Mouse (Mus musculus): ENCODE data around the gene Zfp451.
"Not testable (repeated sequence)": the region's sequence is repeated elsewhere in the genome, so short reads cannot be mapped to it uniquely, and the experiment has no call there.

The Zfp451 gene

DNA sequence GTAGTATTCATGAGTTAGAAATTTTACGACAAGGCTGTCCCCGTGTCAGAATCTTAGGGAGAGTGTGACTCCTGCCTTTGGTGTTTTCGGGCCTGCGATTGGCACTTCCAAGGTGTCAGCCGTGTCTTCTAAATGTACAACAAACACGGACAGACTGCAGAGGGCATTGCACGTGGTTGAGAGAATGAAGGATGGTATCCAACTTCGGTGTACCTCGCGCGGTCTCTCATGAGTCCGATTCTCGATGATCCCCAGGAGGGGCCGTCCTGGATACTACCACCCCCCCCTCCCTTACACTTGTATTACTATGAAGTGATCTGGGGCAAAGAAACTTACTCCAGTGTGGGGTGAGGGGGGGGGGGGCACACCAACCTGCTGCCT, 57.4 kb downstream of the Zfp451 start:
- peak in 1 of 2 experiments; percentile 21 for DNase-seq

DNA sequence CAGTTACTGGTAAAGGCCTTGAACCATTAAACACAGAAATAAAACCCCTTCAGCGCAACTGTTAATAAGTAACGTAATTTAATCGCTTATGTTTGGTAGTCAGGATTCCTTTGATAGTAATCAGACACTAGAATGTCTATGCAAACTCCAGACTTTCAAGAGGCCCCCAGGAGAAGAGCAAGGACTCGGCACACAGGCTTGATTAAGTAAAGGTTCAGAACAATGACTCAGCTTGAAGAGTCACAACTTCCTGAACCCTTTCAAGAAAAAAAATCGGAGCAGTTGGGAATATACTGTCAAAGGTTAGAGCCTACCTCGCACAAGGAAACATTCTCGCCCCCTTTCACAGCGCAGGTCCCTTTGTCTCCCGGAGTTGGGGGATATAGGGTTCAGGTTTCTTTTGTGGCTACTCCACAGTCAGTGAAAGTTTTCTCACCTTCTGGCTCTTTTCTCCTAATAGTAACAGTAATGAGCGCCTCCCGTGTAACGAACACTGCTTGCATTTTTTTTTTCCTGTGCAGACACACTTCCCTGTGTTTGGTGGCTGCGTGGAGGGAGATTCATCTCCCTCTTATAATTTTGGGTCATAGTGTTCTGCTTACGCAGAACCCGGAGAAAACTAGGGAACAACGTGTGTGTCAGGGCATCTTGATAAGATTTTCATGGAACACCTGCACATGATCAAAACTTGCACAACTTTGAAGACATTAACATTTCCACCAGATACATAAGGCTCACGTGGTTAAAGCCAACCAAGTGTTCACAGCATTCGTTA, 58.0 kb downstream of the Zfp451 start:
- DNase-seq: no peak

DNA sequence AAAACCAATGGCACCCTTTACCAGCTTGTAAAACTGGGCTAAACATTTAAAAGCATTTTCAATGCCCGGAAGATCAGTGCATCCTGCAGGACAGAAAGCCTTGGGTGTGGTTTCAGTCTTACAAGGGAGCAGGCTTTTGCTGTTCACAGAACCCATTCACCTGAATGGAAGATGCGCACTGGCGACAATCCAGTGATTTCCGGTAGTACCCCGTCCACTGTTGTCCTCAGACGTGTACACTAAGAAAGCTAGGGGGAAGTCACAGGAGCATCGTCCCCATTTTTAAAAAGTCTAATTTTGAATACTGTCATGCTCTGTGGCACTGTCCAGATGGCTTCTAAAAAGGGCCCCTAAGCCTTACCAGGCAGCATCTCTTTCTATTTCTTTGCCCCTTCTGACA, 58.6 kb downstream of the Zfp451 start:
- no peak for DNase-seq

DNA sequence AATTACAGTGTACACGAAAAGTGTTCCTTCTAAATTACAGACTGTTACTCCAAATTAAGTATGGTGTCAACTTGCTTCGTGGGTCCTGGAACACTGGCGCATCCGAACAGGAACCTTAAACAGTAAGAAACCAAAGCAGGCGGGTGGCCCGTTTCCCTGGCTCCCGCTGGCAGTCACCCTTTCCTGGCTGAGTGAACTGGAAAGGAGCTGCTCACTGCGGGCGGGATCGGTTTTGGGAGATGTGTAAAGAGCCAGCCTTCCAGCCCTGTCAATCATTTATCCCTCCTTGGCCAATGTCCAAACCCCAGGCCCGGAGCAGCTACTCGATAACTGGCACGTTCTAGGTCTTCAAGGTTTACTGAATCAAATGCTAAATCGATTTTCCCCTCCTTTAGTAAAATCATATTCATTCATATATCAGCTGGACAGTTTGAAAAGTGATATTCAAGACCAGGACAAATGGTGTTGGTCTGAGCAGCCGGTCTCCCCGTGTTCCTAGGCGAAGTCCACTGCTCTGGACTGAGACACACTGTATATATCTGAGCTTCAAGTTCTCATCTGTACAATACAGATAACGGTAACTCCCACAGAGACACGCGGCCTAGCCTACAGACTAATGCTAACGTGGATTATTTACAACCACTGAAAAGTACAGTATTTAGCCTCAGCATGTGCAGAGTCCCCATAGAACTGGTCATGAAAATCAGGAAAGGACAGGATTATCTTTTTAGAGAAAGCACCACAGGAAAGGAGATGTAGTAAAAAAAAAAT, 59.2 kb downstream of the Zfp451 start:
- peak; percentile 83 to 89 for DNase-seq

DNA sequence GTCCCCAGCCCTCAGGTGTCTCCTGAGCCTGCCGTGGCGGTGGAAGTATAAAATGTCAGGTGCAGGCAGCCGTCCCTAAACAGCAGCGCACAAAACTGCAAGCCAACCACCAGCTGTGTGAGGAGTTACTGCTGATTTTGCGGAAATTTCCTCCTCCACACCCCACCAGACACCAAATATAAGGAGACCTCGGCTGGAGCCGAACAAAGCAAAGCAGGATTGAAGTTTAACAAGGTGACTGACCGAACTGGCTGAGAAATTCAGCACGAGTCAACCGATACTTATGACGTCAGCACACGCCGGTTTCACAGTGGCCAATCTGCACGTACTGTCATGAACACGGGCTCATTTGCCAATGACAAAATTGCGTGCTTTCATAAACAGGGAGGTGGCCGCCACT, 60.3 kb downstream of the Zfp451 start:
- DNase-seq: peak; percentile 46 to 77

DNA sequence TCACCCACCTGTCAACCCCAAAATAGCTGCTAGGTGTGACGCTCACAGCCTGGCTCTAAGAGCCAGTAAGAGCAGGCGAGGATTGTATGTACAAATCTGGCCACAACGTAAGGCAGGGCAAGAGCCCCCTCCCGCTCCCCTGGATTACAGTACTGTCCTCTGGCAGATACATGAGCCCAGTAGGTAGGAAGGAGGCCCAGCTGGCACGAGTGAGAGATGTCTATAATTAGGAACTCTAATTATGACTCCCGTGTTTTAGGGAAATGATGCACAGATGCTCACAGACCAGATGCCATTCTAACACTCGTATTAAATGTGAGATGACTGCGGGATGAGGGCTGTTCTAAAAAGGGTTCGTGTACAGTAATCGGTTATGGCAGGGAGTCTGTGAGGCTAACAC, 63.1 kb downstream of the Zfp451 start:
- no peak for DNase-seq

DNA sequence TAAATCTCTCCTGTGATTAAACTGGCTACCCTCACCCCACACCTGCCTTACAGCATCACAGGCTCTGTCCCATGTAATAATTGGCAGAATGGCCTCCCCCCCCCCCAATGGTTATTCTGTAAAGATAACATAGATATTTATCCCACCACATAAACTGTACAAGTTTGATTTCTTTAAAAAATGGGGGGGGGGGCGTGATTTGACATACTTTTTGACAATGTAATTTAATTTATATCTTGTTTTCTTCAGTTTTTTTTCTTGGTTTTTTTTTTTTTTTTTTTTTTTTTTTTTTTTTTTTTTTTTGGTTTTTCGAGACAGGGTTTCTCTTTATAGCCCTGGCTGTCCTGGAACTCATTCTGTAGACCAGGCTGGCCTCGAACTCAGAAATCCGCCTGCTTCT, 64.7 kb downstream of the Zfp451 start:
- DNase-seq: not testable (repeated sequence)

DNA sequence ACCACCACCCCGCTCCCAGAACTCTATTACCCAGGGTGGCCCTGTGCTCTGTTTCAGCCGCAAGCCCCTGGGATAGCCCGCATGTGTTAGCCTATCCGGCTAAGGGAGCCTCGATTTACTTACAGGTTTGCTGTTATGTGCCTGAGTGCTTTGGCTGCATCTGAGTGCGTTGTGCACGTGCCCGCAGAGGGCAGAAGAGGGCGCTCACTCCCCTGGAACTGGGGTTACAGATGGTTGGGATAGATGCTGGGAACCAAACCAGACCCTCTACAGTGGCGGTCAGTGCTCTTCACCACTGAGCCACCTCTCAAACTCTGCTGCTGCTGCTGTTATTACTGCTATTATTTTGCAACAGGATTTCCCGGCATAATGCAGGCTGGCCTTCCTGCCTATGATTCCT, 65.3 kb downstream of the Zfp451 start:
- no peak for DNase-seq

DNA sequence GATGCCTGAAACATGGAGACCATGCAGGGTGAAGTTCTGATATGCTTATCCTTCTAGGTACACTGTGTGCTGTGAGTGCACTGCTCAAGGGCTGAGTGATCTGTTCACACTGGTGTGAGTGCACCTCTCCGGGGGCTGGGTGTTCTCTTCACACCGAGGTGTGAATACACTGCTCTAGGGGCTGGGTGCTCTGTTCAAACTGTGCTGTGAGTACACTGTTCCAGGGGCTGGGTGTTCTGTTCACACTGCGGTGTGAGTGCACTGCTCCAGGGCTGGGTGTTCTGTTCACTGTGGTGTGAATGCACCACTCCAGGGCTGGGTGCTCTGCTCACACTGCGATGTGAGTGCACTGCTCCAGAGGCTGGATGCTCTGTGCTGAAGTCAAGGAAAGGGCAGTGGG, 68.5 kb downstream of the Zfp451 start:
- DNase-seq: no peak

DNA sequence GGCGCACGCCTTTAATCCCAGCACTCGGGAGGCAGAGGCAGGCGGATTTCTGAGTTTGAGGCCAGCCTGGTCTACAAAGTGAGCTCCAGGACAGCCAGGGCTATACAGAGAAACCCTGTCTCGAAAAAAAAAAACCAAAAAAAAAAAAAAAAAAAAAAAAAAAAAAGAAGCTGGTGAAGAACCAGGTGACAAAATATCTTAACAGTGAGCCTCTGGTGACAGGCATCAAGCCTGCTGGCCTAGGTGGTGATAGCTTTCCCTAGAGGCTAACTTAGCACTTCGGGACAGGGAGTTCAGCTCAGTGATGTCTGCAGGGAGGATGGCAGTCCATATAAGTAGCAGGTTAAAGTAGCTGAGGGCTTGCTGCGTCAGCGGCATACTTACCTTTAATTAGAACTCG, 69.6 kb downstream of the Zfp451 start:
- DNase-seq: not testable (repeated sequence)

DNA sequence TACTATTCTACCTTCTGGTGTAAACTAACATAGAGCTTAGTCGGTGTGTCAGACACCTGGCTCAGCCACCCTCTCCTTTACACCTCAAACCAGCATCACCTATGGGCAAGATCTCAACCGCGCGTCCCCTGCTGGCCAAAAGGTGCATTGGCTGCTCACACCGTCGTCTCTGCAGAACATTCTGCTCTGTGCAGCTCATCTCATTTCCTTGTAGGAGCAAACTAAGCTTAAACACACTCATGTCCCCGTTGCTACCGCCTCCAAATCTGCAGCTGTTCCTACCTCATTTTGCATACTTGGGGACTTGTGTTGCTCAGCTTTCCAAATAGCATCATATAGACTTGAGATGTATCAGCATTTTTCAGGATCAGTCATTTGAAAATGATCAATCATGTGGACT, 71.5 kb downstream of the Zfp451 start:
- peak; percentile 42 to 49 for DNase-seq

DNA sequence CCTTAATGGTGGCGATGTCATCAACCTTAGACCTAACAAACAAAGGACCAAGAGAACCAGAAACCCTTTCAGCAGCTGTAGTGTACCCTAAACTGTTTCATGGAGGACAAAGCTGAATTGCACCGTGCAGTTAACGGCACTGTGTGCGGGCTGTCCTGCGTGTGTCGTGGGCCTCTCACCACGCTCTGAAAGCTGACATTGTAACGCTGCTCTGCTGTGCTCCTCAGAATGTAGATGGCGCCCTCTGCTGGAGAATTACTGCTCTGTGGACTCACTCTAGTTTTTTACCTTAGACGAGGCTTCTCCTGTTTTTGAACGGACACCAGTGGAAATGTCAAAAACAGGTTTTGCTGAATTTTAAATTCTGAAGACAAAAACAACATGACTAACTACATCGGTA, 75.1 kb downstream of the Zfp451 start:
- DNase-seq: peak; percentile 79 to 95

DNA sequence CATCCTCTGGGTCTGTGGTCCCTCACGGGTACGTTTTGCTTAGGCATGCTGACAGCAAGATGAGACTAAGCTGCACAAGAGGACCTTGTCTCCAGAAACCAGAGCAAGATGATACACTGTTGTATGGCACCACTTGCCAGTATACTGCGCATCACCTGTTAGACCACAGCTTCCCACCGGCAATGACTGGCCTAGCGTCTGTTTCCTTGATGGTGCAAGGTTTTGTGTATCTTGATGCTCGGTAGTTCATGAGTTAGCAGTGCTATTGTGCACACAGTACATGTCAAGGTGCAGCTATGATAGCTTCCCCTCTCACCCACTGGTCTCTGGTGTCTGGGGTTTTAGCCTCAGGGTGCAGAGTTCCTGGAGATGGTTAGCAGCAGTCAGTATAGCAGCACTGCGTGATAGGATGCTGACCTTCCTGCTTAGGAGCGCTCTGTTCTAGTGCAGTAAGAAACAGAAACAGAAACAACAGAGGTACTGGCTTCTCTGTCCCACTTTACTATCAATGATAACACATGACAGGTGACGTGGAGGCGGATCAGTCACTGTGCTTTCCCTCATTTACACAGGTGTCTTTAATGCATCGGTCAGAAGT, 75.6 kb downstream of the Zfp451 start:
- no peak for DNase-seq

DNA sequence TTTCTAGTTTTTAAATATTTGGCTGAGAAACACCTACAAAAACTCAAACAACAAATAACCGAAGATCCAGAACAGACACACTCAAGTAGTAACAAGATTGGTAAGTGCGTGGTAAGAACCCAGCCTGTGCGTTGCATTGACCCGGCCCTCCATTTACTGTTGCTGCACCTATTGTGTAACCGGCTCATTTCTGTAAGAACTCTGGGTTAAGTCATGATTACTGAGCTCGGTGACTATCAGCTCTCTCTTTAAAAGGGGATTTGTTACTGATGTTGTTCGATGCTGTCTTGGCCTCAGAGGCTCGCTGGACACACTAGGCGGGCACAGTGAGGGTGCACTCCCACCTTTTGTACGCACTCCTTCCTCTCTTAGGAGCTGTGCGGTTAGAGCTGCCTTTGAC, 76.1 kb downstream of the Zfp451 start:
- DNase-seq: no peak

DNA sequence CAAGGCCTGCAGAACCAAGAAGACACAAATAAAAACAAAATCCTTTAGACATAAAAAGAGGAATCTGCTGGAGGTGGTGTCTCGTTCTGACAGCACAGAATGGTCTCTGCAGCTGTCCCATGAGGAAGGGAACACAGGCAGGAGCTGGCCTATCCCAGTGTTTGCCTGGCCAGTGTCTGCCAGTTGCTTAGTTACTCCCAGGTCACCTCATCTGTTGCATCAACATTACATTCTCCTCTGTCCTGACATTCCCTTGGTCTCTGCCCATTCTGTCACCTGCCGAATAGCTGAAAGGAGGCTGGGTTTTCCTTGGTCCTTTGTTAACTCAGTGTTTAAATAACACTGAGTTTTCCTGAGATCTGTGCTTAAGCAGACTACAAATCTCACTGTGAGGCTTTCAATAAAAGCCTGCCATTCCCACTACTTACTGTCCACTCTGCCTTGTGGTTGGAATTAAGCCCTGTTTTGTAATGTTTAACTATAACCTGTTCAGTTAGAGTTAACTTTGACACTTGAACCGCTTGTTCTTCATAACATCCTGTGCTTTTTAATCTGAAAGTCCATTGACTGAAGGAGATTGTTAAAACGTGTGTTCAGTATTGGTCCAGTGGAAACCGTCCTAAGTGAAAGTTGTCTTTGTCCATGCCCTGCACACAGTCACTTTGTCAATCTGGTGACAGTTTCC, 80.3 kb downstream of the Zfp451 start:
- peak; percentile 16 to 56 for DNase-seq

DNA sequence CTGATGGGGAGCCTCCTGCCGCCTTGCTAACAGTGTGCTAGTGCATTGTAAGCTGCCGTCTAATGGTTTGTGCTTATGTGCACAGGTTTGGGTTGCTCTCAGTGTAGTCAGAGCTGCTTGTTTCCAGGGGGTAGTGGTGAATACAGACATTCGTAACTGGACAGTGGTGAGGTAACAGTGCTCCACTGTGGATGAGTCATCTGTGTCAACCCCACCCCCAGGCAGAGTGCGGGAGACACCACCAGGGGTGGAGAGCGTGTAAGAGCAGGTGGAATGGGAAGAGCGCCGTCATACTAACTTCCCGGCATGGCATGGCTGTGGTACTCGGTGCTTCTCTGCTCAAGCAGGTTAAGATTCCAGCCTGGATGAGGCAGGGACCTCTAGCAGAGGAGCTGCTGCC, 81.4 kb downstream of the Zfp451 start:
- no peak for DNase-seq

DNA sequence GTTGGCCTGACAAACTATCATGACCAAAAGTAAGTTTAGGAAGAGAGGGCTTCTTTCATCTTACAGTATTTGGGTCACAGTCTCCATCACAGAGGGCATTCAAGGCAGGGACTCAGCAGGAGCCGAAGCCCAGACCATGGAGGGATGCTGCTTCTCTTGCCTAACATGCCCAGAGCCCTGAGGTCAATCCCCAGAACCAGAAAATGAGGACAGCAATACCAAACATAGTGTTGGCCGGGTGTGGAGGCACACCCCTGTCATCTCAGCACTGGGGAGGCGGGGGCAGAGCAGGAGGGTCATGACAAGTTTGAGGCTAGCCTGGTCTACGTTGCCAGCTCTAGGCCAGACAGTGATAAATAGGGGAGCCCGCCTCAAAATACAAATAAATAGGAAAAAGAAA, 89.3 kb downstream of the Zfp451 start:
- DNase-seq: no peak

DNA sequence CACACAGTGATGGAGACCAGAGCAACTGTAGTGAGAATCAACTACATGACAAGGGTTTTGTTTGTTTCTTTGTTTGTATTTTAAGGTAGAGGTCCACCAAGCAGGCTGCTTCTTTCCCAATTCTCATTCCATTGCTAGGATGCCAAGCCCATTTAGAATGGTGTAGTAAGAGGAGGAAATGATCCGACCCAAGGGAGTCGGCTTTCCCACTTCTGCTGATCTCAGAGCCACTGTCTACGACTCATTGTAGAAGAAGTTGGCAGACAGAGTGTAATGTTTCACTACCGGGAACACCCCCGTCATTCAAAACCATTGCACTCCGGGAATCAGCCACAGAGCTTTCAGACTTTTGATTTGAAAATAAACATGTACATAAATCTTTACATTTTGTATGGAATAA, 89.9 kb downstream of the Zfp451 start:
- no peak for DNase-seq

DNA sequence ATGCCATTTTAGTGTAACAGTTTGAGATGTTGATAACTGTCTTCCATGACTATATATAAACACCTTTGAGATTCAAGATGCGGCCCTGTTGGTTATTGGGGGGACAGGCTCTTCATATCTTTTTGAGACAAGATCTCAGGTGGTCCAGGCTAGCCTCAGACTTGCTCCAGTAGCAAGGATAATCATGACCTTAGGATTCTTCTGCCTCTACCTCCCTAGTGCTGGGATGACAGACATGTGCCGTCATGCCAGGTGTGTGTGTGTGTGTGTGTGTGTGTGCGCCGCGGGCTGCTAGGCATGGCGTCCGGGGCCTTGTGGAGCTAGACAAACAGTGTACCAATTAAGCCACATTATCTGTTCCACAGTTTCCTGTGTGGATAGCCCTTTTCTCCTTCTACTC, 93.4 kb downstream of the Zfp451 start:
- no peak for DNase-seq

DNA sequence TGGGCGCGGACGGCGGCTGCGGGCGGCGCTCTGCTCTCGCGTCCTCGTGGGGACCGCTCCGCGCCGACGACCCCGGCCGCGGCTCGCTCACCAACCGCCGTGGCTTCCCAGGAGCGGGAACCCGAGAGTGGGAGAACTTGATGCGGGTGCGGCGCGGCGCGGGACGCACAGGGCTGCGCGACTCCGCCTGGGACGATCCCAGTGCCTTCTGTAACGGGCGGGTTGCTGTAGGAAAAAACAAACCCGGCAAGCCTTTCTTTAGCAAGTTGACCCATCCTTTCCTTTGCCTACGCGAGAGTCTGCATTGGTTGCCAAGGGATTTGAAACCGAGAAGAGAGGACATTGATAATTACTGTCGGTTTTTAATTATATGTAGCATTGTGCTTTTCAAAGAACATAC, 94.2 kb downstream of the Zfp451 start:
- DNase-seq: no peak

DNA sequence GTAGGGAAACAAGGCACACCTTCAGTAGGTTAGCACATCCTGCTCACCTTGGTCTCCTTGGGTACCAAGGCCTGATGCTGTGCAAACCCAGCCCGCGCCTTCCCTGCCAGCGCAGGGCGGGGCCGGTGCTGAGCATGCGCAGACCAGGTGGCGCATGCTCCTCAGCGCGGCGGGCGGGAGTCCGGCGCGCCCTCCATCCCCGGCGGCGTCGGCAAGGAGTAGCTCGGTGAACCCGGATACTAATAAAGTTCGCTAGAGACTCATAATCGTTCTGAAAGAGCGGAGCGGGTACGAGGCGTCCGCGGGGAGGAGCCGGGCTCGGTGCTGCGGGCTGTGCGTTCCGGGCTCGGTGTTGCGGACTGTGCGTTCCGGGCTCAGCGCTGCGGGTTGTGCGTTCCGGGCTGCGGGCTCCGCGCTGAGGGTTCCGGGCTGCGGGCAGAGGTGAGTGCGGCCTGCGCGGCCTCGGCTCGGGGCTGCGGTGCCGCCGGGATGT, 94.6 kb downstream of the Zfp451 start, which contains the start of gene Rab23:
Gene Rab23 (plus strand): TSS at position 155 of the 493 bp plus-strand sequence.
- peak; percentile 78 to 90 for DNase-seq

DNA sequence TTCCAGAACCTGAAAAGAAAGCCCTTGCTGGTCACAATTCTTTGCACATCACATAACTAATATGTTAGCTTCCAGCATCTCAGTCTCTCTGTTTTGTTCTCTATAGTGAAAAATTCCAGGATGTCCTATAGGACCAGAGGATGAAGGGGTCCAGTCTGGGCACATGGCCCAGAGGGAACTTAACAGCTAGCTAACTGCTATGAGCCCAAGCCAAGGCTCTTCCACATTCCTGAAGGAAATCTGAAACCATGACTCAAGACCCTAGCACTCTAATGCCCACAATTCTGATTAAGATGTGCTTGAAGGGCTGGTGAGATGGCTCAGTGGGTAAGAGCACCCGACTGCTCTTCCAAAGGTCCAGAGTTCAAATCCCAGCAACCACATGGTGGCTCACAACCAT, 96.8 kb downstream of the Zfp451 start:
- DNase-seq: no peak

DNA sequence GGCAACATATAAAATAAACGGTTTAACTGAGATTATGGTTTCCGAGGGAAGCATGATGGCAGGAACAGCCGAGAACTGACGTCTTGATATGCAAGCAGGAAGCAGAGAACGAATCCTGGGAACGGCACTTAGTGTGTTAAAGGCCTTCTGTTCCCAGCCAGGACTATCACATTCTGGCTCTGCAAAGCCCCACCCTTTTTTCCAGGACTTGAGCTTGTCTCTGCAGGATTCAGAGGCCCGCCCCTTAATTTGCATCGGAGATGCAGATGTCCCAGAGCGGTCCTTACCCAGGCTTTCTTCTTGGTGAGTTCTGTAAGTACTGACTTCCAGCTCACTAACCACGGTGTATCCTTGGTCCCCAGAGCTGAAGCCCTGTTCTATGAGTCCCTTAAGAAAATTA, 99.6 kb downstream of the Zfp451 start:
- DNase-seq: no peak

All from kidney, postnatal 25 days (tissue).